Mouse (Mus musculus) myocyte (in vitro differentiated cells): ENCODE results near the gene Ssh2. TPM values are rescaled to one million over a fixed set of nuclear protein-coding genes. Genes with fewer than 3 reads are reported as not detected.

Experiments used
- H3K27me3 ChIP-seq: one replicate; pipeline ENCODE4 v1.6.1; 2011; ENCODE audit not compliant: control insufficient read depth, insufficient read depth, insufficient read length
- H3K36me3 ChIP-seq: one replicate; pipeline ENCODE4 v1.6.1; 2011; ENCODE audit not compliant: control insufficient read depth, insufficient read depth
- H3K4me2 ChIP-seq: one replicate; pipeline ENCODE4 v1.6.1; 2011; ENCODE audit warnings: low read depth, control low read depth
- H3K4me3 ChIP-seq: one replicate; pipeline ENCODE4 v1.5.1; 2011; ENCODE audit warnings: mild to moderate bottlenecking, control low read depth, moderate library complexity
- H3K79me2 ChIP-seq: one replicate; pipeline ENCODE4 v1.6.1; 2011; ENCODE audit not compliant: control insufficient read depth, insufficient read depth
- H3ac ChIP-seq: one replicate; pipeline ENCODE4 v1.6.1; 2011; ENCODE audit not compliant: control insufficient read depth, insufficient read length
- CEBPB ChIP-seq: IDR thresholded peaks from 2 replicates; pipeline ENCODE4 v1.6.1; 2011; ENCODE audit warnings: mild to moderate bottlenecking, moderate library complexity; ENCODE audit not compliant: poor library complexity, insufficient read depth, severe bottlenecking
- E2F4 ChIP-seq: IDR thresholded peaks from one replicate; pipeline ENCODE4 v1.6.1; 2011; ENCODE audit warnings: mild to moderate bottlenecking, control low read depth, moderate library complexity; ENCODE audit not compliant: insufficient read depth
- MAX ChIP-seq: IDR thresholded peaks from one replicate; pipeline ENCODE4 v1.6.1; 2011; ENCODE audit warnings: low read depth, mild to moderate bottlenecking, control low read depth
- MYOD1 ChIP-seq, 3 experiments: IDR thresholded peaks; one replicate each; pipeline ENCODE4 v1.6.1; 2011; ENCODE audit warnings: control low read depth in 2 of 3, low read depth in 2 of 3, mild to moderate bottlenecking in 2 of 3, moderate library complexity in 1 of 3; ENCODE audit not compliant: insufficient read length in 2 of 3, control insufficient read depth in 1 of 3
- MYOG ChIP-seq, 3 experiments: IDR thresholded peaks; one replicate each; pipeline ENCODE4 v1.6.1; 2011; ENCODE audit warnings: control low read depth in 2 of 3, low read depth in 2 of 3, mild to moderate bottlenecking in 2 of 3; ENCODE audit not compliant: insufficient read length in 2 of 3, control insufficient read depth in 1 of 3, insufficient read depth in 1 of 3
- POLR2A ChIP-seq: IDR thresholded peaks from one replicate; pipeline ENCODE4 v1.6.1; 2011; ENCODE audit warnings: low read depth, mild to moderate bottlenecking, control low read depth, moderate library complexity; ENCODE audit not compliant: insufficient read length
- POLR2AphosphoS2 ChIP-seq: IDR thresholded peaks from one replicate; pipeline ENCODE4 v1.6.1; 2011; ENCODE audit warnings: low read depth, control low read depth; ENCODE audit not compliant: insufficient read length
- REST ChIP-seq: IDR thresholded peaks from one replicate; pipeline ENCODE4 v1.6.1; 2011; ENCODE audit warnings: mild to moderate bottlenecking, control low read depth, moderate library complexity; ENCODE audit not compliant: insufficient read depth, insufficient read length
- SRF ChIP-seq: IDR thresholded peaks from one replicate; pipeline ENCODE4 v1.6.1; 2011; ENCODE audit warnings: low read depth; ENCODE audit not compliant: control insufficient read depth, insufficient read length
- TCF12 ChIP-seq: IDR thresholded peaks from one replicate; pipeline ENCODE4 v1.6.1; 2011; ENCODE audit warnings: mild to moderate bottlenecking, control low read depth; ENCODE audit not compliant: poor library complexity, insufficient read depth, severe bottlenecking
- TCF3 ChIP-seq: IDR thresholded peaks from one replicate; pipeline ENCODE4 v1.6.1; 2011; ENCODE audit warnings: low read depth, control low read depth; ENCODE audit not compliant: insufficient read length
- USF1 ChIP-seq: IDR thresholded peaks from one replicate; pipeline ENCODE4 v1.6.1; 2011; ENCODE audit warnings: low read depth, mild to moderate bottlenecking, control low read depth, moderate library complexity
- polyA plus RNA-seq: library from polyadenylated mRNA; unstranded; fragments of >200 nt; fragmentation: generic; extraction: Trizol; gene quantifications from one replicate; pipeline ENCODE4 v1.2.1, GENCODE M21; 2012; ENCODE audit warnings: missing spikeins

Ssh2 gene
- polyA plus RNA-seq, 1 experiment: 4.8 TPM

GRCm38 (mm10) chr11:77502481-77502880 lies 286.4 kb downstream of the Ssh2 start:
- Histone ChIP-seq H3K4me2 (no peak overlapping the region), H3K27me3 (no peaks in the 10 kb centered on the region), H3K79me2 (peaks cover 16% of the 10 kb centered on the region), H3K36me3 (peaks cover 22% of the 10 kb centered on the region), H3ac (no peak overlapping the region), H3K4me3 (no peak overlapping the region)
- TF ChIP-seq TCF12: no peak
- TF ChIP-seq POLR2AphosphoS2: peak; percentile 8

GRCm38 (mm10) chr11:77503511-77503910 lies 287.4 kb downstream of the Ssh2 start:
- Histone ChIP-seq H3K27me3 (no peaks in the 10 kb centered on the region), H3K4me3 (no peak overlapping the region), H3K36me3 (peaks cover 22% of the 10 kb centered on the region), H3K79me2 (peaks cover 6% of the 10 kb centered on the region), H3K4me2 (peak overlapping the region; percentile 35), H3ac (no peak overlapping the region)
- TF ChIP-seq POLR2A (peak; percentile 42), POLR2AphosphoS2 (peak; percentile 26), SRF (no peak), REST (no peak), TCF3 (no peak), MAX (no peak), TCF12 (no peak), MYOD1 (IDR thresholded peaks at IDR 0.05; ENCODE audit: control insufficient read depth in 1 of 3, insufficient read length in 2 of 3, low read depth in 2 of 3) (peak in 2 of 3 experiments; percentile 56 to 88), MYOG (IDR thresholded peaks at IDR 0.05; ENCODE audit: control insufficient read depth in 1 of 3, insufficient read depth in 1 of 3, insufficient read length in 2 of 3, low read depth in 2 of 3) (peak in 2 of 3 experiments; percentile 52 to 84)

DNA sequence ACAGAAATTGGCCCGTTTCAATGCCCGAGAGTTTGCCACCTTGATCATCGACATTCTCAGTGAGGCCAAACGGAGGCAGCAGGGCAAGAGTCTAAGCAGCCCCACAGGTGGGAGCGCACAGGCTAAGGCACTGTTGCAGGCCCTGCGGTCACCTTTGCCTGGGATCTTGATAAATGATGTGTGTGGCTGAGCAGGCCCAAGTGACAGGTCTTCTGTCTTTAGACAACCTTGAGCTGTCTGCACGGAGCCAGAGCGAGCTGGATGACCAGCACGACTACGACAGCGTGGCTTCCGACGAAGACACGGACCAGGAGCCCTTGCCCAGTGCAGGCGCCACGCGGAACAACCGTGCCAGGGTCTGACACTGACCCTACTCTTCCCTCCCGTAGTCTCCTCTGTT lies 288.3 kb downstream of the Ssh2 start:
- H3K4me2 ChIP-seq: no peak overlapping the region
- peaks cover 22% of the 10 kb centered on the region for H3K36me3 ChIP-seq
- H3ac ChIP-seq: no peak overlapping the region
- H3K4me3 ChIP-seq: no peak overlapping the region
- no peaks in the 10 kb centered on the region for H3K27me3 ChIP-seq
- TF ChIP-seq MYOG (IDR thresholded peaks at IDR 0.05; ENCODE audit: control insufficient read depth in 1 of 3, insufficient read depth in 1 of 3, insufficient read length in 2 of 3, low read depth in 2 of 3) (no peak), MYOD1 (IDR thresholded peaks at IDR 0.05; ENCODE audit: control insufficient read depth in 1 of 3, insufficient read length in 2 of 3, low read depth in 2 of 3) (no peak), REST (no peak), TCF3 (no peak), E2F4 (no peak)
- no peaks in the 10 kb centered on the region for H3K79me2 ChIP-seq

GRCm38 (mm10) chr11:77505291-77505980 lies 289.3 kb downstream of the Ssh2 start:
- no peak overlapping the region for H3K4me2 ChIP-seq
- TF ChIP-seq MYOD1 (IDR thresholded peaks at IDR 0.05; ENCODE audit: control insufficient read depth in 1 of 3, insufficient read length in 2 of 3, low read depth in 2 of 3) (no peak), MYOG (IDR thresholded peaks at IDR 0.05; ENCODE audit: control insufficient read depth in 1 of 3, insufficient read depth in 1 of 3, insufficient read length in 2 of 3, low read depth in 2 of 3) (no peak), TCF12 (no peak), CEBPB (no peak), E2F4 (no peak), MAX (no peak), POLR2AphosphoS2 (no peak), REST (no peak), TCF3 (no peak), SRF (no peak), POLR2A (no peak), USF1 (no peak)
- peaks cover 22% of the 10 kb centered on the region for H3K36me3 ChIP-seq
- H3K27me3 ChIP-seq: no peaks in the 10 kb centered on the region
- no peak overlapping the region for H3K4me3 ChIP-seq
- no peaks in the 10 kb centered on the region for H3K79me2 ChIP-seq
- H3ac ChIP-seq: no peak overlapping the region

DNA sequence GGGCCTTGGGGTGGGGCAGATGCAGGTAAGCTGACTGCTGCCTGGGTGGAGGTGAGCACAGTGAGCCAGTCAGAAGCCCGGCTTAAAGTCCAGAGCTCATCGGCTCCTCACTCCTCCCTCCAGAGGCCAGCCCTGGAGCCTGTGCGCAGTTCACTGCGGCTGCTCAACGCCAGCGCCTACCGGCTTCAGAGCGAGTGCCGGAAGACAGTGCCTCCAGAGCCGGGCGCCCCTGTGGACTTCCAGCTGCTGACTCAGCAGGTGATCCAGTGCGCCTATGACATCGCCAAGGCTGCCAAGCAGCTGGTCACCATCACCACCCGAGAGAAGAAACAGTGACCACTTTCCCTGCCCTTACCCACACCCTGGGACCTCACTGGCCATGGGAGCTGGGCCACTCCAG lies 290.2 kb downstream of the Ssh2 start:
- Histone ChIP-seq H3K4me2 (no peak overlapping the region), H3ac (no peak overlapping the region), H3K4me3 (no peak overlapping the region), H3K36me3 (peaks cover 22% of the 10 kb centered on the region), H3K27me3 (no peaks in the 10 kb centered on the region), H3K79me2 (no peaks in the 10 kb centered on the region)
- TF ChIP-seq POLR2AphosphoS2 (peak; percentile 58), MYOG (IDR thresholded peaks at IDR 0.05; ENCODE audit: control insufficient read depth in 1 of 3, insufficient read depth in 1 of 3, insufficient read length in 2 of 3, low read depth in 2 of 3) (no peak)
